Mouse (Mus musculus) olfactory bulb, adult 2 months (tissue): ENCODE results near the gene Rasgrp4. TPM values are rescaled to one million over a fixed set of nuclear protein-coding genes. Genes with fewer than 3 reads are reported as not detected.

ENCODE experiments used
- H3K27ac ChIP-seq: fragments of 200-500 bp; 2 replicates; pipeline ENCODE4 v1.5.1; 2012; ENCODE audit warnings: low read depth, low read length; ENCODE audit not compliant: insufficient read depth
- H3K4me1 ChIP-seq: fragments of 200-500 bp; 2 replicates; pipeline ENCODE4 v1.6.1; 2012; ENCODE audit warnings: low read length; ENCODE audit not compliant: control insufficient read depth, insufficient read depth
- H3K4me3 ChIP-seq: fragments of 200-500 bp; 2 replicates; pipeline ENCODE4 v1.5.1; 2012; ENCODE audit warnings: mild to moderate bottlenecking, low read depth, low read length, moderate library complexity; ENCODE audit not compliant: insufficient read depth
- CTCF ChIP-seq: fragments of 200-500 bp; IDR thresholded peaks from 2 replicates; pipeline ENCODE4 v1.5.1; 2012; ENCODE audit warnings: low read depth, mild to moderate bottlenecking, low read length, moderate library complexity; ENCODE audit not compliant: insufficient read depth
- POLR2A ChIP-seq: fragments of 200-500 bp; IDR thresholded peaks from 2 replicates; pipeline ENCODE4 v1.6.1; 2012; ENCODE audit warnings: mild to moderate bottlenecking, low read depth, low read length, moderate library complexity; ENCODE audit not compliant: insufficient read depth
- WGBS: fragments of 180-500 bp; shearing (Covaris S2); methylation state at CpG from one replicate; pipeline ENCODE4 v1.1.7; 2018; 5-methylcytosine and 5-hydroxymethylcytosine counted together
- polyA plus RNA-seq: library from polyadenylated mRNA; stranded (reverse); fragments of >200 nt; gene quantifications from 2 replicates; pipeline ENCODE4 v1.2.4, GENCODE M21; 2012; ENCODE audit warnings: low replicate concordance; ENCODE audit not compliant: missing spikeins, insufficient read depth, insufficient read length

Gene Rasgrp4
- polyA plus RNA-seq, 1 experiment, result not detected

- no peak for TF ChIP-seq CTCF
- WGBS, result 6% methylated on average over 5 of the region's 5 CpGs
- peaks cover 12% of the 10 kb centered on the region for H3K4me1 ChIP-seq
- H3K27ac ChIP-seq, result no peak overlapping the region
- H3K4me3 ChIP-seq, result no peak overlapping the region
These were observed 23.6 kb downstream of the Rasgrp4 start for GRCm38 (mm10) chr7:29158264-29158663.

GRCm38 (mm10) chr7:29162294-29162693, 27.6 kb downstream of the Rasgrp4 start:
- no peak overlapping the region for H3K27ac ChIP-seq
- H3K4me1 ChIP-seq, result no peaks in the 10 kb centered on the region
- H3K4me3 ChIP-seq, result no peak overlapping the region
- 92% methylated on average over 5 of the region's 5 CpGs for WGBS
- no peak for TF ChIP-seq POLR2A
- TF ChIP-seq CTCF, result no peak

GRCm38 (mm10) chr7:29162750-29163525, 28.3 kb downstream of the Rasgrp4 start:
- no peak overlapping the region for H3K27ac ChIP-seq
- H3K4me1 ChIP-seq, result peaks cover 4% of the 10 kb centered on the region; the same call in 1 of the 2 replicates
- 46% methylated on average over 9 of the region's 9 CpGs for WGBS
- TF ChIP-seq POLR2A, result no peak
- TF ChIP-seq CTCF, result no peak
- H3K4me3 ChIP-seq, result no peak overlapping the region

GRCm38 (mm10) chr7:29167656-29168055, 33.0 kb downstream of the Rasgrp4 start:
- H3K4me1 ChIP-seq, result peaks cover 40% of the 10 kb centered on the region
- no peak overlapping the region for H3K27ac ChIP-seq
- 43% methylated on average over 19 of the region's 19 CpGs for WGBS
- no peak overlapping the region for H3K4me3 ChIP-seq
- no peak for TF ChIP-seq CTCF
- TF ChIP-seq POLR2A, result no peak

GRCm38 (mm10) chr7:29168121-29168695, 33.6 kb downstream of the Rasgrp4 start:
- peaks cover 41% of the 10 kb centered on the region for H3K4me1 ChIP-seq
- no peak overlapping the region for H3K27ac ChIP-seq
- no peak for TF ChIP-seq POLR2A

GRCm38 (mm10) chr7:29168791-29169230, 34.2 kb downstream of the Rasgrp4 start:
- 0% methylated on average over 14 of the region's 14 CpGs for WGBS
- TF ChIP-seq CTCF (no peak), POLR2A (no peak)
- H3K27ac ChIP-seq, result peak overlapping the region; percentile 36; the same call in 1 of the 2 replicates
- H3K4me1 ChIP-seq, result peaks cover 41% of the 10 kb centered on the region
- peak overlapping the region; percentile 90 for H3K4me3 ChIP-seq

More at GRCm38 (mm10) chr7:29168121-29168695, 33.6 kb downstream of the Rasgrp4 start:
- peak overlapping the region; percentile 90 for H3K4me3 ChIP-seq
- WGBS, result 18% methylated on average over 10 of the region's 10 CpGs

- peaks cover 41% of the 10 kb centered on the region for H3K4me1 ChIP-seq
These were observed 34.8 kb downstream of the Rasgrp4 start for GRCm38 (mm10) chr7:29169231-29170065.

GRCm38 (mm10) chr7:29170066-29170754, 35.6 kb downstream of the Rasgrp4 start, which contains the start of the genes Ggn and Spred3:
Gene Ggn, plus strand, starts transcription at chr7:29170210.
Gene Spred3, minus strand, starts transcription at chr7:29170411.
- Histone ChIP-seq H3K4me3 (peak within 1 kb of the TSS; percentile 90), H3K4me1 (peaks cover 41% of the 10 kb centered on the region), H3K27ac (peak within 1 kb of the TSS; percentile 36; the same call in 1 of the 2 replicates)
- no peak for TF ChIP-seq CTCF
- no peak for TF ChIP-seq POLR2A
- whole genome bisulfite sequencing, result under 1% methylated on average over 30 of the region's 30 CpGs

More at GRCm38 (mm10) chr7:29169231-29170065, 34.8 kb downstream of the Rasgrp4 start:
- Histone ChIP-seq H3K4me3 (peak overlapping the region; percentile 90), H3K27ac (peak overlapping the region; percentile 36; the same call in 1 of the 2 replicates)
- WGBS, result under 1% methylated on average over 30 of the region's 39 CpGs
- peak; percentile 11; the same call in 1 of the 2 replicates for TF ChIP-seq POLR2A
- no peak for TF ChIP-seq CTCF
